Mouse (Mus musculus): ENCODE data around the gene Mrpl49.

- TF ChIP-seq CTCF (conservative IDR thresholded peaks at IDR 0.05; ENCODE audit: insufficient read depth, insufficient read length, low read depth, low read length) (no peak), POLR2A (IDR thresholded peaks at IDR 0.05; ENCODE audit: low read depth, low read length) (no peak)
Observed at GRCm38 (mm10) chr19:6073889-6074288, 16.3 kb upstream of the Mrpl49 start.

Data from kidney, adult 2 months (tissue).